In genomic region chr17:3327335-3327734, GRCm38 (mm10) we compare ENCODE assay signal across 9 mouse cellular contexts. TPM values are rescaled to one million over a fixed set of nuclear protein-coding genes. Genes with fewer than 3 reads are reported as not detected.
DNase-seq lines count a peak whose midpoint lies in the region; ATAC-seq and TF ChIP-seq lines count a peak whose summit lies in the region.
"Had no signal": no experiment of that assay in that cellular context is flagged by ENCODE, and none has a peak within 500 bp of the region (broad histone marks: within the 10 kb centered on the region; RNA-seq: fewer than 3 reads in every experiment).

No protein-coding gene starts in this region.

- no peak overlapping the region for H3K9ac ChIP-seq in lung, embryonic 16.5 days (ENCODE audit: low read length)
- H3K9ac ChIP-seq in forebrain, embryonic 16.5 days (replicated peaks; ENCODE audit: low read depth, low read length) = peak overlapping the region; percentile 82
- no peak overlapping the region for H3K9ac ChIP-seq in liver, embryonic 13.5 days
- 0 out of 2 replicates have a peak overlapping the region, but pooled peaks have one; percentile 19 for H3K9ac ChIP-seq in stomach, embryonic 15.5 days

- H3K27me3 ChIP-seq in lung, embryonic 16.5 days (ENCODE audit: control insufficient read depth, insufficient read depth, low read depth, low read length) = no peaks in the 10 kb centered on the region
- H3K27me3 ChIP-seq in forebrain, embryonic 16.5 days (replicated peaks; ENCODE audit: control insufficient read depth, insufficient read depth, low read length) = no peaks in the 10 kb centered on the region
- peaks cover 49% of the 10 kb centered on the region for H3K27me3 ChIP-seq in liver, embryonic 13.5 days
- no peaks in the 10 kb centered on the region for H3K27me3 ChIP-seq in stomach, embryonic 15.5 days (replicated peaks)

- peak overlapping the region; percentile 81 for H3K4me2 ChIP-seq in lung, embryonic 16.5 days (ENCODE audit: low read depth, low read length)
- peak overlapping the region; percentile 77 for H3K4me2 ChIP-seq in forebrain, embryonic 16.5 days (ENCODE audit: low read length)
- H3K4me2 ChIP-seq in liver, embryonic 13.5 days = peak overlapping the region; percentile 75
- H3K4me2 ChIP-seq in stomach, embryonic 15.5 days = peak overlapping the region; percentile 94

- ATAC-seq in lung, embryonic 16.5 days (ENCODE audit: low read depth) = no peak
- no peak for ATAC-seq in forebrain, embryonic 16.5 days
- no peak for ATAC-seq in liver, embryonic 13.5 days (ENCODE audit: low read depth)
- ATAC-seq in stomach, embryonic 15.5 days (ENCODE audit: insufficient read depth, low FRiP score, low read depth) = no peak
- no peak for ATAC-seq in erythroid progenitor cell, adult 5-6 weeks (replicated peaks; ENCODE audit: low FRiP score, poor library complexity, severe bottlenecking)

- no peaks in the 10 kb centered on the region for H3K36me3 ChIP-seq in lung, embryonic 16.5 days (ENCODE audit: control insufficient read depth, insufficient read depth, low read length)
- H3K36me3 ChIP-seq in forebrain, embryonic 16.5 days (ENCODE audit: control insufficient read depth, insufficient read depth) = no peaks in the 10 kb centered on the region
- H3K36me3 ChIP-seq in liver, embryonic 13.5 days = no peaks in the 10 kb centered on the region
- no peaks in the 10 kb centered on the region for H3K36me3 ChIP-seq in stomach, embryonic 15.5 days

- no peaks in the 10 kb centered on the region for H3K9me3 ChIP-seq in lung, embryonic 16.5 days (ENCODE audit: control insufficient read depth, low read length)
- no peaks in the 10 kb centered on the region for H3K9me3 ChIP-seq in forebrain, embryonic 16.5 days (ENCODE audit: control insufficient read depth, low read length)
- H3K9me3 ChIP-seq in liver, embryonic 13.5 days (replicated peaks) = no peaks in the 10 kb centered on the region
- H3K9me3 ChIP-seq in stomach, embryonic 15.5 days = no peaks in the 10 kb centered on the region

- TF ChIP-seq POLR2A in lung, adult 2 months (IDR thresholded peaks at IDR 0.05; ENCODE audit: borderline replicate concordance, extremely low read depth, low read depth, low read length) = no peak

- TF ChIP-seq CTCF in lung, adult 2 months (IDR thresholded peaks at IDR 0.05; ENCODE audit: insufficient read depth, low read length) = no peak

- peaks cover 3% of the 10 kb centered on the region for H3K4me1 ChIP-seq in lung, embryonic 16.5 days (replicated peaks; ENCODE audit: control insufficient read depth, insufficient read depth, low read length)
- H3K4me1 ChIP-seq in lung, adult 2 months (ENCODE audit: control insufficient read depth, insufficient read depth, low read length) = peaks cover 3% of the 10 kb centered on the region; the same call in 1 of the 2 replicates
- H3K4me1 ChIP-seq in forebrain, embryonic 16.5 days (replicated peaks; ENCODE audit: control insufficient read depth, insufficient read depth, low read length) = peaks cover 30% of the 10 kb centered on the region
- peaks cover 14% of the 10 kb centered on the region for H3K4me1 ChIP-seq in liver, embryonic 13.5 days (replicated peaks)
- H3K4me1 ChIP-seq in stomach, embryonic 15.5 days = peaks cover 4% of the 10 kb centered on the region

- no peak for DNase-seq in lung, adult 2 months
- no peak for DNase-seq in liver, embryonic 13.5 days
- no peak for DNase-seq in cerebellum, adult 11 months
- no peak for DNase-seq in left cerebral cortex, postnatal 4 days
- DNase-seq: layer of hippocampus, postnatal 36 days had no signal

- intact Hi-C loops in left cerebral cortex, postnatal 4 days (cut with DNase I) = no loop called here

- WGBS in lung, embryonic 16.5 days = 6% methylated on average over 14 of the region's 14 CpGs
- WGBS in lung, adult 2 months = 10% methylated on average over 14 of the region's 14 CpGs
- 3% methylated on average over 14 of the region's 14 CpGs for WGBS in forebrain, embryonic 16.5 days
- 6% methylated on average over 14 of the region's 14 CpGs for WGBS in liver, embryonic 13.5 days (ENCODE audit: insufficient replicate concordance)
- 5% methylated on average over 14 of the region's 14 CpGs for WGBS in stomach, embryonic 15.5 days

- no peak overlapping the region for H3K27ac ChIP-seq in lung, embryonic 16.5 days (ENCODE audit: low read length)
- peak overlapping the region; percentile 84 for H3K27ac ChIP-seq in forebrain, embryonic 16.5 days (ENCODE audit: low read length)
- no peak overlapping the region for H3K27ac ChIP-seq in liver, embryonic 13.5 days
- no peak overlapping the region for H3K27ac ChIP-seq in stomach, embryonic 15.5 days

- peak overlapping the region; percentile 73 for H3K4me3 ChIP-seq in lung, embryonic 16.5 days (ENCODE audit: low read length)
- H3K4me3 ChIP-seq in lung, adult 2 months (replicated peaks; ENCODE audit: extremely low read depth, low read depth, low read length) = no peak overlapping the region
- peak overlapping the region; percentile 73 for H3K4me3 ChIP-seq in forebrain, embryonic 16.5 days (replicated peaks; ENCODE audit: low read length)
- H3K4me3 ChIP-seq in liver, embryonic 13.5 days (replicated peaks) = peak overlapping the region; percentile 58
- H3K4me3 ChIP-seq in stomach, embryonic 15.5 days (replicated peaks) = peak overlapping the region; percentile 61

RNA-seq across cellular contexts. Expression of gene Tiam2, which starts 1.0 kb away (rescaled TPM):
- polyA plus RNA-seq in lung, embryonic 16.5 days (2015; fragmentation: Nextera tagmentation; extraction: Ambion mirVana) = 6.0 TPM in 2 replicates
- polyA plus RNA-seq in lung, adult 2 months (2012; rRNA removed) = 0.80 and 1.3 TPM in 2 replicates
- 137 and 155 TPM in 2 replicates for polyA plus RNA-seq in forebrain, embryonic 16.5 days (2015; fragmentation: Nextera tagmentation; extraction: Ambion mirVana)
- polyA plus RNA-seq in liver, embryonic 13.5 days (2015; fragmentation: Nextera tagmentation; extraction: Ambion mirVana) = 0.59 and 0.90 TPM in 2 replicates
- 4.0 TPM in 2 replicates for polyA plus RNA-seq in stomach, embryonic 15.5 days (2015; fragmentation: Nextera tagmentation; extraction: Ambion mirVana)
- 3.2 and 3.8 TPM in 2 replicates for total RNA-seq in erythroid progenitor cell, adult 5-6 weeks (2015; ENCODE audit: low replicate concordance)
- 0.08 and 0.90 TPM in 2 replicates for total RNA-seq in erythroid progenitor cell, adult 5-6 weeks (2017; ENCODE audit: low replicate concordance)
- total RNA-seq in left cerebral cortex, postnatal 4 days (2021) = 100 to 1,000 TPM in 1 of 2 experiments, 10 to 100 TPM in 1; 89.3 to 104 TPM

Comparison
In these comparisons a context has a peak if more than half of its experiments do, and no peak if none do; other contexts are left out.
1. H3K9ac ChIP-seq: peak in forebrain, embryonic 16.5 days (single experiment) and stomach, embryonic 15.5 days (single experiment); none in lung, embryonic 16.5 days (single experiment) and liver, embryonic 13.5 days (single experiment).
2. RNA of gene Tiam2, which starts 1.0 kb away (polyA plus RNA-seq): 137 to 155 TPM in forebrain, embryonic 16.5 days; 6.0 TPM in lung, embryonic 16.5 days, 4.0 TPM in stomach, embryonic 15.5 days, 0.80 to 1.3 TPM in lung, adult 2 months and 0.59 to 0.90 TPM in liver, embryonic 13.5 days; every median in the first group is over 10 times any median in the second.
3. Peak in every context shown above with its lines, with median percentiles within 50 percentile points of each other: H3K4me2 ChIP-seq.